Mouse (Mus musculus): ENCODE data around the gene Sec31b.

DNA sequence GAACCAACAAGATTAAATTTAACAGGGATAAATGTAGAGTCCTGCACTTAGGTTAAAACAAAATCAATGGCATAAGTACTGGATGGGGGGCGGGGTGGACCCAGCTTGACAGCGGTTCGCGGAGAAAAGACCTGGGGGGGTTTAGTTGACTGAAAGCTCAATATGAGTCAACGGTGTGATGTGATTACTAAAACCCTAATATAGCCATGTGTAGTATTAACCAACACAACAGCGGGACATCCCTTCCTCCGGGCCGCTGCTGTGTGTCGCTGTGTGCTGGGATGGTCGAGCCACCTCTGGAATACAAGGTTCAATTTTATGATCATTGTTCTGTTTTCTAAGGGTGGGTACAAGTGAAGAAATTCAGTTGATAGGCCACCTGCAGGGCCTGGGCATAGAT is 36.4 kb upstream of the Sec31b start:
- TF ChIP-seq CTCF (IDR thresholded peaks at IDR 0.05; ENCODE audit: low read depth, low read length): no peak
- no peak for TF ChIP-seq EP300 (IDR thresholded peaks at IDR 0.05; ENCODE audit: insufficient read depth, low read depth, low read length)
